Mouse (Mus musculus): ENCODE results near the gene Sipa1l3.

- TF ChIP-seq CTCF (conservative IDR thresholded peaks at IDR 0.05; ENCODE audit: low read length) (no peak), POU5F1 (IDR thresholded peaks at IDR 0.05; ENCODE audit: borderline replicate concordance, low read length) (no peak), NANOG (IDR thresholded peaks at IDR 0.05; ENCODE audit: borderline replicate concordance, low read length) (no peak)
Measured at GRCm38 (mm10) chr7:29490704-29491470, 27.6 kb downstream of the Sipa1l3 start.

Data from E14TG2a.4 (cell line).